Mouse (Mus musculus): ENCODE data around the gene Lbhd2. TPM values are rescaled to one million over a fixed set of nuclear protein-coding genes. Genes with fewer than 3 reads are reported as not detected.

Gene Lbhd2
- 0.45 and 1.4 TPM in 2 replicates for polyA plus RNA-seq (2012; rRNA removed)

DNA sequence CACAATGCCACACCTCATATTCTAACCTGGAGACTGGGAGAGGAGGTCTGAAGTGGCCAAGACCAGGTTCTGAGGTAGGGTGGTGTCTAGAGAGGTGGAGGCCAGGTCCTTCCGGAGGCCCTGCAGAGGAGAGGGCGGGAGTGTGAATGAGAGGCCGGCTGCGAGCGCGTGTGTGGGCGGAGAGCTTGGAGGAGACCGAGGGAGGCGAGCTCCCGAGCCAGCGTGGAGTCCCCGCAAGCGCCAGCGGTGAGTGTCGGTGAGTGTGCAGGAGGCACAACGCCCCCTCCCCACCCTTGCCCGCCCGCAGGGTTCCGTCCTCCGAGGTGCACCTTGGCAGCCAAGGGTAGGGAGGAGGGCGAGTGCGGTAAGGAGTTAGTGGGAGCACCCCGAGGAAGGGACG is at the start of gene Lbhd2:
Lbhd2 (plus strand) TSS at position 188 of the 400 bp plus-strand sequence.
- H3K27ac ChIP-seq (ENCODE audit: insufficient read depth, low read length) = no peak within 1 kb of the TSS
- no peaks in the 10 kb centered on the region for H3K4me1 ChIP-seq (ENCODE audit: control insufficient read depth, insufficient read depth, low read length)
- no peak for TF ChIP-seq CTCF (IDR thresholded peaks at IDR 0.05; ENCODE audit: extremely low read depth, insufficient read depth, low read length)
- no peak for TF ChIP-seq POLR2A (IDR thresholded peaks at IDR 0.05; ENCODE audit: extremely low read depth, insufficient read depth, low read length)
- H3K4me3 ChIP-seq (ENCODE audit: insufficient read depth, low read length) = no peak within 1 kb of the TSS

DNA sequence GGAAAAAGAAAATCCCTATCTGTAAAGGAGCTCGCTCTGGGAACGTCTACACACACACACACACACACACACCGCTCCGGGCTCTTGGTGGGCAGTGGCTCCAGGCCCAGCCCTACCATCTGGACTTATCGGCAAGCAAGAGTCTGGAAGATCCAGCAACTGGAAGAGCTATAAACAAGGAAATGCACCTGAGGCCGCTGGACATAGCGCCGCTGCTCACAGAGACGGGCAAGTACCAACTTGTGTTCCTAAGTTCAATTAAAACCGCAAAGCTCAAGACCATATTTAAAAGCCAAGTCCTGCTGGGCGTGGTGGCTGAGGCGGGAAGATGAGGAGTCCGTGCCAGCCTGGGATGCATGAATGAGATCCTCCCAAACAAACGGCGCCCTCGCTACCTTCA is 45.9 kb upstream of the Lbhd2 start:
- TF ChIP-seq POLR2A (IDR thresholded peaks at IDR 0.05; ENCODE audit: extremely low read depth, insufficient read depth, low read length) = no peak
- no peak for TF ChIP-seq CTCF (IDR thresholded peaks at IDR 0.05; ENCODE audit: extremely low read depth, insufficient read depth, low read length)
- Histone ChIP-seq H3K27ac (ENCODE audit: insufficient read depth, low read length) (no peak overlapping the region), H3K4me3 (ENCODE audit: insufficient read depth, low read length) (no peak overlapping the region), H3K4me1 (ENCODE audit: control insufficient read depth, insufficient read depth, low read length) (peaks cover 17% of the 10 kb centered on the region)

DNA sequence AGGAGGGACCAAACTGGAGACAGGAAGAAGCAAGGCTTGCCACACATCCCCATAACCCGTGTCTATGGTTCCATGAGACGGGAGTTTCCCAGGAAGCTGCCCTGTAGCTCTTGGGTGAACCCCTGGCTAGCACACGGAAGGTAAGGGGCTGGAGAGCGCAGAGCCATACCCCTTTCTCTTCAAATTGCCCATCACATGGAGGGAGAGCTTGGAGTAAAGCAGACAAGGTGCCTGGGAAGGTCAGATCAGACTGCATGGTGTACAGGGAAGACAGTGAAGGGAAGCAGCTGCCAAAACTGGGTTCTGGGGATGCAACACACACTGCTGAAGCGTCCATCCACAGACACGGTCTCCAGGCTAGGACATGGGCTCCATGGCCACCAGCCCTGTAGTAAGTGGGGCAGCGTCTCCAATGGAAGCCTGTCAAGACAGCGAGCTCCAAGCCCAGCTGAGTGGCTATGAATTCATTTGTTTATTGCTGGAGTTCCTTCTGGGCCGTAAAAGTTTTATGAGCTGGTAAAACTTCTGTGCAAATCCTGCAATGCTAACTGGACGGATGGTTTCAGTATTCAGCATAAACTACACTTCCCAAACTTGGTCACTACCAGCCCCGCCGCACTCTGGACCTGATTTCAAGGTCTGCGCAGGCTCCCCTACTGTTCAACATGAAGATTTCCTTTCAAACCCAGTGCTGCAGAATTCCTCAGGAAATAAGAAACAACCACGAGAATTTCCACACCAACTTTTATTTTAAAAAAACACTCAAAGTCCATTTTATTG is 45.1 kb upstream of the Lbhd2 start:
- no peak for TF ChIP-seq POLR2A (IDR thresholded peaks at IDR 0.05; ENCODE audit: extremely low read depth, insufficient read depth, low read length)
- TF ChIP-seq CTCF (IDR thresholded peaks at IDR 0.05; ENCODE audit: extremely low read depth, insufficient read depth, low read length) = no peak
- no peak overlapping the region for H3K4me3 ChIP-seq (ENCODE audit: insufficient read depth, low read length)

DNA sequence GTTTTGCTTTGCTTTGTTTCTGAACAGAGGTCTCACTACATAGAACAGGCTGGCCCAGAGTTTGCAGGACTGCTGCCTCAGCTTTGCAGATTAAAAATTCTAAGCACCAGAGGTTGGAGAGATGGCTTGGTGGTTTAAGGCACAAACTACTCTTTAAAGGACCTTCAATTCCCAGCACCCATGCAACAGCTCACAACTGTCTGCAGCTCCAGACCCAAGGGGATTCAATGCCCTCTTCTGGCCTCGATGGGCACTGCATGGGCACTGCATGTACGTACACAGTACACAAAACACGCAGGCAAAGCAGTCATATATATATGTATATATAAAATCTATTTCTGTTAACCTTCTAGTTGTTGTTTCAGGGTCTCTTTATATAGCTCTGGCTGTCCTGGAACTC is 42.4 kb upstream of the Lbhd2 start:
- Histone ChIP-seq H3K4me3 (ENCODE audit: insufficient read depth, low read length) (no peak overlapping the region), H3K4me1 (ENCODE audit: control insufficient read depth, insufficient read depth, low read length) (peaks cover 25% of the 10 kb centered on the region), H3K27ac (ENCODE audit: insufficient read depth, low read length) (no peak overlapping the region)
- TF ChIP-seq POLR2A (IDR thresholded peaks at IDR 0.05; ENCODE audit: extremely low read depth, insufficient read depth, low read length) (no peak), CTCF (IDR thresholded peaks at IDR 0.05; ENCODE audit: extremely low read depth, insufficient read depth, low read length) (peak; percentile 30; the same call in 1 of the 2 replicates)

More for the DNA sequence above, 45.1 kb upstream of the Lbhd2 start:
- Histone ChIP-seq H3K27ac (ENCODE audit: insufficient read depth, low read length) (no peak overlapping the region), H3K4me1 (ENCODE audit: control insufficient read depth, insufficient read depth, low read length) (peaks cover 15% of the 10 kb centered on the region)

DNA sequence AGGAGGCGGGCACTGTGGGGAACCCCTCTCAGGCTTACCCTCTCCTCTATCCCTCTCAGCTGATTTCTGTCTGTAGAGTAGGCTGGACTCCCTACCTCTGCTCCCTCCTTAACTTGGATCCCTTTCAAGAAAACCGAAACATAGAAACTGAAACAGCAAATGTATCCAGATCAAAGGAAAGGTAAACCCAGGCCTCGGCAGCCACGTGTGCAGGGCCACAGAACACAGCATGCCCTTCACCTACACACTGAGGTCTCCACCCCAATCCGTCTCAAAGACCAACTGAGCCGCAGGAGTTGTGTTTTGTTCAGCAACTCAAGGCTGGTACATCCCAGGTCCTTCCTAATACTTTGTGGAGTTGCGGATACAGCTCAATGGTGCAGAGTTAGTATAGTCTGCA is 39.5 kb upstream of the Lbhd2 start:
- peaks cover 21% of the 10 kb centered on the region for H3K4me1 ChIP-seq (ENCODE audit: control insufficient read depth, insufficient read depth, low read length)
- TF ChIP-seq POLR2A (IDR thresholded peaks at IDR 0.05; ENCODE audit: extremely low read depth, insufficient read depth, low read length) = no peak
- TF ChIP-seq CTCF (IDR thresholded peaks at IDR 0.05; ENCODE audit: extremely low read depth, insufficient read depth, low read length) = no peak
- no peak overlapping the region for H3K27ac ChIP-seq (ENCODE audit: insufficient read depth, low read length)
- no peak overlapping the region for H3K4me3 ChIP-seq (ENCODE audit: insufficient read depth, low read length)

DNA sequence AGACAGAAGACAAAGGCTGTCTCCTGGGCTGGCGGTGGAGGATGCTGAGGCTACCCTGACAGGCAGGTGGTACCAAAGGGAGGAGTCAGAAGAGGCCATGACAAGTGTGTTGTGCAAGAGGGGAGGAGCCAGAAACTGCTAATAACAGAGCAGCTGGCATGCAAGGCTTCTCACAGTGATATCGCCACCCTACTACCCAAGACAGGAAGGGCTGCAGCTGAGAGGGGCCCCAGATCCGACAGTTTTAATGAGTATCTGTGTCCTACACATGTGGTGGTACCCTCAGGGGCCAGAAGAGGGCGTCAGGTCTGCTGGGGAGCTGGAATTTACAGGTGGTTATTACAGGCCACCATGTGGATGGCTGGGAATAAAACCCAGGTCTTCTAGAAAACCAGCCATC is 36.4 kb upstream of the Lbhd2 start:
- H3K4me3 ChIP-seq (ENCODE audit: insufficient read depth, low read length) = no peak overlapping the region
- TF ChIP-seq POLR2A (IDR thresholded peaks at IDR 0.05; ENCODE audit: extremely low read depth, insufficient read depth, low read length) (no peak), CTCF (IDR thresholded peaks at IDR 0.05; ENCODE audit: extremely low read depth, insufficient read depth, low read length) (no peak)
- H3K4me1 ChIP-seq (ENCODE audit: control insufficient read depth, insufficient read depth, low read length) = peaks cover 14% of the 10 kb centered on the region

DNA sequence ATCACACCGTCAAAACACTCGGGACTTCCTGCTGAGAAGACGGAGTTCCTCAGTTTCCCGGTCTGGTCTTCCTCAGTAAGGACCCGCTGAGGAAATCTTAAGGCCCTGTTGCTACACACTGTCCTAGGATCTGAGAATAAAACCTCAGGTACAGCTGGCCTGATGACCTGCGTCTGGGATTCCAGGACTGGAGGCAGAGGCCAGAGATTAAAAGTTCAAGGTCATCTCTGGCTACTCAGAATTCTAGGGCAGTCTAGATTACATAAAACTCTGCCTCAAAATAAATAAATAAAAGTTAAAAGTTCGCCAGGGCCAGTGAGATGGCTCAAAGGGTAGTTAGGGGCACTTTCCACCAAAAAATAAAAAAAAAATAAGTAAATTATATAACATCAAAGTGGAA is 34.7 kb upstream of the Lbhd2 start:
- Histone ChIP-seq H3K27ac (ENCODE audit: insufficient read depth, low read length) (no peak overlapping the region), H3K4me3 (ENCODE audit: insufficient read depth, low read length) (no peak overlapping the region), H3K4me1 (ENCODE audit: control insufficient read depth, insufficient read depth, low read length) (peaks cover 12% of the 10 kb centered on the region)
- TF ChIP-seq POLR2A (IDR thresholded peaks at IDR 0.05; ENCODE audit: extremely low read depth, insufficient read depth, low read length) (no peak), CTCF (IDR thresholded peaks at IDR 0.05; ENCODE audit: extremely low read depth, insufficient read depth, low read length) (no peak)

More for the DNA sequence above, 36.4 kb upstream of the Lbhd2 start:
- H3K27ac ChIP-seq (ENCODE audit: insufficient read depth, low read length) = no peak overlapping the region

DNA sequence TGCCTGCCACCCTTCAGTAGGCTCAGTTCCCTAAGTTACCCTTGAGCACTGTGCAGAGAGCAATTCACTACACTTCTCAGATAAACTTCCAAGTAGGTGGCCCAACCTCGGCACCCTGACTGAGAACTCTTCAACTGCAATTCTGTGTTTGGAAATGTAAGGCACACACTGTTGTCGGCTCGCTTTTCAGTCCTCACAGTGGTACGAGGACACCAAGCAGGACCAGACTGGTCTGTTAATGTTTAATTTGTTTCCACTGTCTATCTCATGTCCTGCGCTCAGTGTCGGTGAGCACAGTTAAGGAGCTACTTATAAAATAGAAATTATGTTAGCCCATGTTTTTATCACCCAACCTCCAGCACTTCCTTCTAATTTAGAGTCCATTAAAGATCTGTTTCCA is 33.2 kb upstream of the Lbhd2 start:
- no peak overlapping the region for H3K27ac ChIP-seq (ENCODE audit: insufficient read depth, low read length)
- H3K4me3 ChIP-seq (ENCODE audit: insufficient read depth, low read length) = no peak overlapping the region
- peaks cover 8% of the 10 kb centered on the region for H3K4me1 ChIP-seq (ENCODE audit: control insufficient read depth, insufficient read depth, low read length)
- no peak for TF ChIP-seq CTCF (IDR thresholded peaks at IDR 0.05; ENCODE audit: extremely low read depth, insufficient read depth, low read length)
- TF ChIP-seq POLR2A (IDR thresholded peaks at IDR 0.05; ENCODE audit: extremely low read depth, insufficient read depth, low read length) = no peak

DNA sequence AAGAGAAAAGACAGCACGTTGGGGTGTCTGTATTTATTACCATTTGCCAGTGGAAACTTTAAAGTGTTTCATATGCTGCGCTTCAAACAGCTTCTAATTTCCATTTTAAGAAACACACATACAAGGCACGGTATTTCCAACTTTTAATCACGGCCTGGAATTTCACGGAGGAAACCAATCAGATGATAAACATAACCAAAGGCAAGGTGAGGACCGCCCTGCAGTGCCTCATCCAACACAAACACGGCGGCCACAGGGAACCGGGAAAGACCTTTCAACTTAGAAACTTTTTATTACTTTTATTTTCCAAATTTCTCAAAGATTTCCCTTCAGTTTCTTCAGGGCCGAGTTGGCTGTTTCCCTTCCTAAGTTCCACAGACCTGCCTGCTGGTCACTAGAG is 31.9 kb upstream of the Lbhd2 start:
- Histone ChIP-seq H3K27ac (ENCODE audit: insufficient read depth, low read length) (no peak overlapping the region), H3K4me3 (ENCODE audit: insufficient read depth, low read length) (peak overlapping the region; percentile 83; the same call in 1 of the 2 replicates), H3K4me1 (ENCODE audit: control insufficient read depth, insufficient read depth, low read length) (peaks cover 3% of the 10 kb centered on the region; the same call in 1 of the 2 replicates)
- TF ChIP-seq POLR2A (IDR thresholded peaks at IDR 0.05; ENCODE audit: extremely low read depth, insufficient read depth, low read length) (no peak), CTCF (IDR thresholded peaks at IDR 0.05; ENCODE audit: extremely low read depth, insufficient read depth, low read length) (no peak)

DNA sequence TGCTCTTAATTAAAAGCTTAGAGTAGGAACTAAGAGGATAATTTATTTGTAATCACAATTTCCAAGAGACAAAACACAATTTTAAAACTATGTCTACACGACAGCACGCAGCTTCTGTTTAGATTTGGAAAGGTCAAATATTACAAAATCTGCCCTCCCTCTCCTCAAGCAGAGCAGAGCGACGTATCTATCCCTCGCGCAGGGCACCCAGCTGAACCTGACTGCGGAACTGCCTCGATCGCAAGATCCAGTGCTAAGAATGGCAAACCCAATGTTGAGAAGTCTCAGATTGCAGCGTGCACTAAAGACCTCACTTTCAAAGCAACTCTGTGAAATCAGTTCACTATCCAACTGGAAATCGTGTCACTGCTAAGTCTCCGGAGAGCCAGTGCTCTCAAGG is 31.1 kb upstream of the Lbhd2 start:
- H3K27ac ChIP-seq (ENCODE audit: insufficient read depth, low read length) = no peak overlapping the region

More for the DNA sequence above, 31.1 kb upstream of the Lbhd2 start:
- Histone ChIP-seq H3K4me1 (ENCODE audit: control insufficient read depth, insufficient read depth, low read length) (peaks cover 3% of the 10 kb centered on the region; the same call in 1 of the 2 replicates), H3K4me3 (ENCODE audit: insufficient read depth, low read length) (peak overlapping the region; percentile 83)
- TF ChIP-seq POLR2A (IDR thresholded peaks at IDR 0.05; ENCODE audit: extremely low read depth, insufficient read depth, low read length) = no peak
- no peak for TF ChIP-seq CTCF (IDR thresholded peaks at IDR 0.05; ENCODE audit: extremely low read depth, insufficient read depth, low read length)

All from cortical plate, adult 2 months (tissue).